Mouse (Mus musculus) neutrophil, adult 5-6 weeks (primary cell): ENCODE data around the gene Fam173a. TPM values are rescaled to one million over a fixed set of nuclear protein-coding genes. Genes with fewer than 3 reads are reported as not detected.
"Not testable (repeated sequence)": the region's sequence is repeated elsewhere in the genome, so short reads cannot be mapped to it uniquely, and the experiment has no call there.

Experiments
- ATAC-seq: fragments of 151-379, 151-347 bp; 2 replicates; pipeline ENCODE4 v1.8.0; 2017; ENCODE audit warnings: mild to moderate bottlenecking, moderate TSS enrichment; ENCODE audit not compliant: insufficient number of reproducible peaks, poor library complexity, low FRiP score, severe bottlenecking; ENCODE audit errors: extremely low read depth
- total RNA-seq: library from RNA; stranded (forward); fragments of 200-1000 nt; gene quantifications from 2 replicates; pipeline ENCODE4 v1.2.3, GENCODE M21; 2017

The Fam173a gene
- total RNA-seq, 1 experiment from 2014 or later = 23.6 TPM

DNA sequence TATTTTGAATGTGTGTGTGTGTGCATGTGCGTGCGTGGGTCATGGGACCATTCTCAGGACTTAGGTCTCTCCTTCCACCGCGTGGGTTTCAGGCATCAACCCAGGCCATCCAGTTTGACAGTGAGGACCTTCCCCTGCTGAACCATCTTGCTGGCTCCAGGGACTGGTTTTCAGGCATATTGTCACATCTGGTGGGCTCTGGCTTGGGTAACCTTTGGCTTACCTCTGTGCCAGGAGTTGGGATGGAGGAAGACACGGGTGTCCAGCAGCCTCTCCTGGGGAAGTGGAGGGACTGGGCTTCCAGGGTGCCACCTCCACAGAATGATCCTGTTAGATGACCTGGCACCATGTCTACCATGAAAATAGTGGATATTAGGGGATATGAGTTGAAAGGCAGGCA lies 14.8 kb downstream of the Fam173a start:
- ATAC-seq = no peak

DNA sequence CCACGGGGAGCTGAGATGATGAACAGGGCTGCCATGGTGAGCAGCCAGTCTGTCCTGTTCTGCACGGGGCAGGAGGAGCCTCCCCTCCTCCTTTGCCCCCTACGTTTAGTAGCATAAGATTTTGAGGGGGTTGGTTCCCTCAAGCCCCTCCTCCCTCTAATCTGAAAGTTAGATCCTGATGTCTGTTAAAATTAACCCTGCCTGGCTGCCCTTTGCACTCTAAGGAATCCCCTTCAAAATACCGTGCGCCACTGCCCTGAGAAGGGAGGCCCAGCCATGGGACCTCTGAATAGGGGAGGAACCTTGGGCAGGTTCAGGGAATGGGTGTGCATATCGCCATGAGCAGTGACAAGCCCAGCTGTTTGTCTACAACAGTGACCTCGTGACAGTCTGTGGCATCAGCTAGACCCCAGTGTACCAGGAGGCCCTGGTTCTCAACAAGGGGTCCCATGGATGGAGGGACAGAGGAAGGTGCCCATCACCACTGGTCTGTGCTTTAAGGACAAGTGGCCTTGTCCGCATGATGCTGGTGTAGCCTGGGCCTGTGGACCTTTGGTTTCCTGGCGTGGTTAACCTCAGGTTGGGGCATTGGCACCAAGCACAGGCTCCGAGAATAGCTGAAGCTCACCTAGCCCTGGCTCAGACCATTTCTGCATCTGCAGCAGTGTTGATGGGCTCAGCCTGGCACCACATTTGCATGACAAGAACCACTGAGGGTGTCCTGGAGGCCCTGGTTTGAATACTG lies 17.2 kb downstream of the Fam173a start:
- no peak for ATAC-seq

GRCm38 (mm10) chr17:25773549-25774120 lies 19.1 kb downstream of the Fam173a start, which contains the start of gene Narfl:
TSS of gene Narfl (plus strand) at chr17:25773776.
- ATAC-seq = peak; percentile 97

DNA sequence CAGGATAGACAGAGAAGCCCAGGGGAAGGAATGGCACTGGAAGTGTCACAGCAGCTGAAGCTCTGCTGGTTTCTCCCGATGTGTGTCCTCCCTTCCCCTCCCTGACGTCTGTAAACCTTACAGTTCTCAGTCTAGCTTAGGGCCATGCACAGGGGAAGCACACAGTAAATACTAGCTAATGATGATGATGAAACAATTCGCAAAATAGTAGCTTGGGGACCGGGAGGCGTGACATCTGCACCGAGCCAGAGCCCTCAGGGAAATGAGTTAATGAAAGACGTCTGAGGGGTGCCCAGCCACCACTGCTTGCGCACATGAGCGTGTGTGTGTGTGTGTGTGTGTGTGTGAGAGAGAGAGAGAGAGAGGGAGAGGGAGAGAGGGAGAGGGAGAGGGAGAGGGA lies 23.4 kb downstream of the Fam173a start:
- ATAC-seq = no peak

GRCm38 (mm10) chr17:25765886-25766285 lies 26.8 kb downstream of the Fam173a start:
- ATAC-seq = no peak

DNA sequence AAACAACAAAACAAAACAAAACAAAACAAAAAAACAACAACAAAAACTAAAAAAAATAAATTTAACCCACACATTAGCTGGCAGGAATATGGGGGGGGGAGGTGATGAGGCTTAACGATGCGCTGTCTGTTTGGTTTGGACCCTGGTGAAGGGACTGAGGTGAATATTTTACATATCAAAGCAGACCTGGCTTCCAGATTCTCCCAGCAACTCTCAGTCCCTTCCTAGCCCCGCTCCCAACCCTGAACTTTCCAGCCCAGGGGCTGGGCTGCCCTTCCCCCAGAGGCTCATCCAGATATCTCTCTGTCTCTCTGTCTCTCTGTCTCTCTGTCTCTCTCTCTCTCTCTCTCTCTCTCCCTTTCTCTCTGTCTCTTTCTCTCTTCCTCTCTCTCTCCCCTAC lies 30.1 kb downstream of the Fam173a start:
- no peak for ATAC-seq

DNA sequence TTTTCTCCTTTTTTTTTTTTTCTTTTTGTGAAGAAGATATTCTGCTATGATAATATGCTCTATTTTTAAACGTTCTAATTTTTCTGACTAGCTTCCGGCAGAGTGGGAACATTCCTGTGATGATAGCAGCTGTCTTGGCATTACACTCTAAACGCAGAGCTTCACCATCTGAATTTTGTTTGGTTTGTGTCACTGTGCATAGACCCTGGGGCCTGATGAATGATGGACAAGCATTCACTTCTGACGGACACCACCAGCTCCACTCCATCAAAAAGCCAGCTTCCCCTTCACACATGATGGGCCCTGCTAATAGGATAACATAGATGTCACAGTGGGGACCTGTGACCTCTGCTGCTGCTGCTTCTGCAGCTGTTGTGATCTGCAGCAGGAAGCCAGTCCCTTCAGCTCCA lies 31.1 kb downstream of the Fam173a start:
- ATAC-seq = no peak

- ATAC-seq = no peak
Measured at GRCm38 (mm10) chr17:25760148-25760547, 32.6 kb downstream of the Fam173a start.

GRCm38 (mm10) chr17:25757691-25758090 lies 35.0 kb downstream of the Fam173a start:
- ATAC-seq = no peak

DNA sequence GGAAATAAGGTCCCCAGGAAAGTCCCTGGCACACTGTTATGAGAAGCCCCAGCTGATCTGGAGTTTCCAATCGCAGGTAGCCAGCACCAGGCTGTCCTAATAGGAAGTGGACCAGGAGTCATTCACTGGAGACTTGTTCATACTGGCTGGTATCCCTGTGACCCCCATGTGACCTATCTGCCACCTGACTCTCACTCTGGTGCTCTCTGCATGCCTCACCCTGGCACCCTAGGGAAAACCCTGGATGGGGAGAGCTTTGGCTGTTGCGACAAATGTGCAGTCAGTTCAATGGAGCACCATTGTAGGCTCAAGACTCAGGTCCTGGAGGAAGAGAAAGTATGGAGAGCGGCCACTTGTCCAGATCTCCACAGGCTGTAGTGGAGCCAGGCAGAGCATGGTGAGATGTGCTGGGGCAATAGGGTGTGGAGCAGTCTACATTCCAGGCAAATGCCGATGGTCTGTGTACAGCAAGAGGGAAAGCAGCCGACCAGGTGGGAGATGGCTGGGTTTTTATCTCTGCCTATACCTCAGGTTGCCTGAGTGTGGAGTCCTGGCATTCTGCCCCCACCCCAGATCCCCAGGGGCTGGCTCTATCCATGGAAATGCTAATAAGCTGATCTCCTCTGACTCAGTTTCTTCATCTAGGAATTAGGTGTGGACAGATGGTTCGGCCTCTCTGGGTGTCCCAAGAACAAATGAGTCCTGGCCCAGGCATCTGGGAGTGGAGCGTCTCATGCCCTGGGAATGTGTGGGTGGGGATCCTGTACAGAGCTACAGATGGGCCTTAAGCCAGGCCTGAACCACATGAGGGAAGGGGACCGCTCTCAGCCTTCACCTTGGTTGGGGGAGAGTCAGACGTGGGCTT lies 36.1 kb downstream of the Fam173a start:
- ATAC-seq = no peak

GRCm38 (mm10) chr17:25755627-25756377 lies 36.9 kb downstream of the Fam173a start:
- ATAC-seq = no peak

- ATAC-seq = no peak
Measured at GRCm38 (mm10) chr17:25755086-25755485, 37.6 kb downstream of the Fam173a start.

- ATAC-seq = no peak
Measured at GRCm38 (mm10) chr17:25754241-25754640, 38.5 kb downstream of the Fam173a start, which contains the start of gene Msln. TSS of gene Msln (minus strand) at chr17:25754378.

DNA sequence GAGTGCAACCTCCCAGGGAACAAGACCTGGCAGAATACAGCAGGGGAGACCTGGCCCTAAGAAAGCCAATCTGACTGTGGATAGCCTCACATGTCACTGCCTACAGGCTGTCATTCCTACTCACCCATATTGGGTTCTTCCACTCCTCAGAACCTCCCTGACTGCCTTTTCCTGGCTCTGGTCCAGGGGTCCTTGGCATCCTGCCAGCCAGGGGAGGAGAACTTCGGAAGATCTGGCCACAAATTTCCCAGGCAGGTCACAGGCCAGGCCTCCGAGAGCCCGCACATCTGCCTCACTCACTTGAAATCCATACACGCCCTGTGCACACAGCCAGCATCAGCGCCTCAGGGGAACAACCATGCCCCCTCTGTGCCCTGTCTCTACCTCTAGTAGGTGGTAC lies 41.3 kb downstream of the Fam173a start:
- no peak for ATAC-seq

DNA sequence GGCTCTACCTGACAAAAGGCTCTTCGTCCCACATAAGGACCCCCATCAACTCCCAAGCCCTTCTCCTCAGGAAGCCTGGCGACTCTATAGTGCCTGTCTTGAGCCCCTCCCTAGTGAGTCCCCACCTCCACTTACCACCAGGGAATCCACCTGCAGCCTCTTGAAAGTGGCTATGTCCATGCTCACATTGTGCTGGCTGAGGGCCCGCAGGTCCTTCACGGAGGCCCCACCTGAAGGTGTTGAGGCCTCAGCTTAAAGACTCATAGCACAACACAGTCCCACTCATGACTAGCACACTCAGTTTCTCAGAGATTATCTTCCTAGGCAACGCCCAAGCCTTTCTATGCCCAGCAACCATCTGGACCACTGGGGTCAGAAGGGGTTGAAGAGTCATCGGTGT lies 43.4 kb downstream of the Fam173a start:
- ATAC-seq = no peak

DNA sequence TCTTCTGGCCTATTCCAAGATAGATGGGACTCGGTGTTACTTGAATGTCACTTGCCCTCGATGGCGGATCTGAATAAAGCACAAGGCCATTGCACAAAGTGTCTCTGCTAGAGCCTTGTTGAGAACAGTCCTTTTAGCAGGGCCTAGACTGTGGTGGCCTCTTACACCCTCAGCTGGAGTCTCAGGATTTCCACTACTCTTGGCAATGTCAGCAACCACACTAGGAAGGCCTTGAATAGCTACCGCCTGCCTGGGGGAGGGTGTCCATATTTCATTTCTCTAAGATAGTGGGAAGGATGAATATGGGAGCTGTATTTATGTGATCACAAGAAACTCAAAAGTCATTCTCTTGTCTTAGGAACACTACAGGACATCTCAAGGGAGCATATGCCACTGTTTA lies 44.5 kb downstream of the Fam173a start:
- ATAC-seq = no peak

GRCm38 (mm10) chr17:25744311-25744710 lies 48.4 kb downstream of the Fam173a start:
- no peak for ATAC-seq

DNA sequence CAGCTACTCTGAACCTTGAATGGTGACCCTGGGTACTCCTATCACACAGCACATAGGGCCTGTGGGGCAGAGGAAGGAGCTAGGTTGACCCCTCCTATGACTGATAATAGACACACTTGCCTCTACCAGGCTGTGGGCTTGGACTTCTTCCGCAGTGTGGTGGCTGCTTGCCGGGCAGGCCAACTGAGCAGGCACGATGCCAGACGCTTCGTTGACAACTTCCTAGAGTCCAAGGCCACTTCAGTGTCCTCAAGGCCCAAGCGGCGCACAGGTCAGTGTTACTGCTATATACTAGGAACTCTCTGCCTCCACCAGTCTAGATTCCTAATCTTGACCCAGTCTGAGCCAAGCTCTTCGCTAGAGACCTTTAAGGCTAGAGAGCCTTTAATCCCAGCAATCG lies 48.9 kb downstream of the Fam173a start:
- no peak for ATAC-seq

- ATAC-seq = not testable (repeated sequence)
Measured at GRCm38 (mm10) chr17:25741471-25741870, 51.2 kb downstream of the Fam173a start.
